In the genomic region with DNA sequence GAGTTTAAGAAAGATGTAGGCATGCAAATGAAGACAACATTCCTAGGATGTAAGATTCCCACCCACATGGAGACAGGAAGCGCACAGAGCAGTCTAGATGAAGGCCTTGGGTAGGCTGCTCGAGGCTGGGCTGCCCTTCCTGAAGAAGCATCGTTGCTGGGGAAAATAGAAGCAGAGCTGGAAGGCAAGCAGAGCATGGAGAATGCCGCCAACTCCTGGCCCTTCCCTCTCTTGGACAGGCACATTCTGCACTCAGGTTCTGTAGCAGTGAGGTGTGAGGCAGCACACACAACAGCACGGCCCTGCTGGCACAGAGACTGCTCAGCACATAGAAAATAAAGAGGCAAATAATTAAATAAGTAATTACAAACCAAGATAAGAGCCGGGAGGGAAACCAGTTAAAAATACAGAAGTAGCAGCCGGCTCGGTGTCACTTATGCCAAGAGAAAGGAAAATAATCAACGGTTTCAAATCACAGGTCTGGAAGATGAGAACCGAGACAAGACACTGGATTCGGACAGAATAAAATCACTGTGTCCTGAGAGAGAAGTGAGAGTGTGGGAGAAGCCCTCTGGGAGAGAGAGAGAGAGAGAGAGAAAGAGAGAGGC, we compare ENCODE assay signal across 20 mouse cellular contexts. TPM values are rescaled to one million over a fixed set of nuclear protein-coding genes. Genes with fewer than 3 reads are reported as not detected.
DNase-seq lines count a peak whose midpoint lies in the region.
"Had no signal": no experiment of that assay in that cellular context is flagged by ENCODE, and none has a peak within 500 bp of the region (broad histone marks: within the 10 kb centered on the region; RNA-seq: fewer than 3 reads in every experiment).

No protein-coding gene starts in this region.

- DNase-seq in heart, adult 11 months: peak; percentile 82
- no peak for DNase-seq in heart, postnatal 10 days
- peak; percentile 27 for DNase-seq in right cerebral cortex, adult 18-20 months
- no peak for DNase-seq in right cerebral cortex, postnatal 36 days (ENCODE audit: low spot score in 2 of 2)
- DNase-seq in R1 (ENCODE audit: low read depth, low spot score): peak; percentile 30
- no peak for DNase-seq in left cerebral cortex, postnatal 4 days
- DNase-seq in cerebellum, postnatal 10 days: no peak
- DNase-seq: adrenal gland, postnatal 14 days; cerebellum, adult 11-12 months; cerebellum, adult 9-10 months; cerebellum, postnatal 25 days; gastrocnemius, adult 2 months; gastrocnemius, postnatal 14 days; heart, adult 18-20 months; heart, postnatal 14 days; heart, postnatal 4 days; kidney, adult 18-20 months had no signal

- intact Hi-C loops in heart, postnatal 10 days (cut with DNase I): no loop called here
- intact Hi-C loops in left cerebral cortex, postnatal 4 days (cut with DNase I): no loop called here

RNA-seq across cellular contexts. Expression of gene Tmem59, which starts 18.9 kb away (rescaled TPM):
- total RNA-seq in heart, postnatal 10 days (2021): 100 to 1,000 TPM; 170 TPM
- total RNA-seq in left cerebral cortex, postnatal 4 days (2021): 100 to 1,000 TPM; 115 to 118 TPM

RNA-seq across cellular contexts. Expression of gene Tceanc2, which starts 19.6 kb away (rescaled TPM):
- 10 to 100 TPM; 14.1 to 17.6 TPM for total RNA-seq in heart, postnatal 10 days (2021)
- total RNA-seq in left cerebral cortex, postnatal 4 days (2021): 10 to 100 TPM; 24.4 to 27.4 TPM

RNA-seq across cellular contexts. Expression of gene Ldlrad1, which starts 49.7 kb away (rescaled TPM):
- total RNA-seq in heart, postnatal 10 days (2021): not detected
- not detected for total RNA-seq in left cerebral cortex, postnatal 4 days (2021)
- total RNA-seq: adrenal gland, postnatal 14 days; adrenal gland, postnatal 4 days; common myeloid progenitor, adult 5-6 weeks; gastrocnemius, adult 2 months; gastrocnemius, postnatal 14 days; heart, postnatal 4 days; hindbrain, postnatal 0 days had no signal

Comparison
In these comparisons a context has a peak if more than half of its experiments do, and no peak if none do; other contexts are left out.
1. DNase-seq: peak in heart, adult 11 months (single experiment), right cerebral cortex, adult 18-20 months (single experiment) and R1 (single experiment); none in heart, postnatal 10 days (0 of 2), right cerebral cortex, postnatal 36 days (0 of 2), left cerebral cortex, postnatal 4 days (single experiment) and cerebellum, postnatal 10 days (0 of 2).